ENCODE assay signal across 8 mouse cellular contexts in genomic region chr8:111941101-111941454, GRCm38 (mm10). TPM values are rescaled to one million over a fixed set of nuclear protein-coding genes. Genes with fewer than 3 reads are reported as not detected.
DNase-seq lines count a peak whose midpoint lies in the region; ATAC-seq and TF ChIP-seq lines count a peak whose summit lies in the region.

No protein-coding gene starts in this region.

- peak overlapping the region; percentile 69 for H3K27ac ChIP-seq in intestine, embryonic 14.5 days (ENCODE audit: low read depth)
- H3K27ac ChIP-seq in liver, embryonic 12.5 days = peak overlapping the region; percentile 85
- 0 out of 2 replicates have a peak overlapping the region, but pooled peaks have one; percentile 70 for H3K27ac ChIP-seq in midbrain, postnatal 0 days (ENCODE audit: low read depth, low read length)

- peaks cover 37% of the 10 kb centered on the region for H3K36me3 ChIP-seq in intestine, embryonic 14.5 days (ENCODE audit: control insufficient read depth, insufficient read depth, low read length)
- peaks cover 43% of the 10 kb centered on the region for H3K36me3 ChIP-seq in liver, embryonic 12.5 days
- H3K36me3 ChIP-seq in midbrain, postnatal 0 days (ENCODE audit: insufficient read depth, low read length) = peaks cover 20% of the 10 kb centered on the region
- no peaks in the 10 kb centered on the region; the same call in none of the 2 replicates for H3K36me3 ChIP-seq in splenic B cell, adult 2 months (ENCODE audit: control insufficient read depth, insufficient read depth, low read length, poor library complexity, severe bottlenecking)

- H3K4me2 ChIP-seq in intestine, embryonic 14.5 days (ENCODE audit: low read length) = peak overlapping the region; percentile 69
- peak overlapping the region; percentile 80 for H3K4me2 ChIP-seq in liver, embryonic 12.5 days
- H3K4me2 ChIP-seq in midbrain, postnatal 0 days (ENCODE audit: low read depth, low read length, poor library complexity, severe bottlenecking) = peak overlapping the region; percentile 97

- H3K4me1 ChIP-seq in intestine, embryonic 14.5 days (replicated peaks; ENCODE audit: control insufficient read depth, insufficient read depth, low read length) = peaks cover 6% of the 10 kb centered on the region; the same call in 1 of the 2 replicates
- H3K4me1 ChIP-seq in liver, embryonic 12.5 days = peaks cover 30% of the 10 kb centered on the region
- peaks cover 7% of the 10 kb centered on the region for H3K4me1 ChIP-seq in midbrain, postnatal 0 days (ENCODE audit: insufficient read depth, low read length)

- WGBS in intestine, embryonic 14.5 days = under 1% methylated on average over 23 of the region's 23 CpGs
- WGBS in liver, embryonic 12.5 days (ENCODE audit: insufficient replicate concordance) = under 1% methylated on average over 23 of the region's 23 CpGs
- WGBS in midbrain, postnatal 0 days = 0% methylated on average over 23 of the region's 23 CpGs

- no peak for TF ChIP-seq CTCF in midbrain, postnatal 0 days (IDR thresholded peaks at IDR 0.05)

- H3K27me3 ChIP-seq in intestine, embryonic 14.5 days (replicated peaks; ENCODE audit: control insufficient read depth, insufficient read depth, low read length) = no peaks in the 10 kb centered on the region
- no peaks in the 10 kb centered on the region for H3K27me3 ChIP-seq in liver, embryonic 12.5 days (replicated peaks)
- no peaks in the 10 kb centered on the region for H3K27me3 ChIP-seq in midbrain, postnatal 0 days (ENCODE audit: insufficient read depth, low read length)
- H3K27me3 ChIP-seq in splenic B cell, adult 2 months (ENCODE audit: control insufficient read depth, insufficient read depth, low read length, poor library complexity, severe bottlenecking) = no peaks in the 10 kb centered on the region

- peak; percentile 12; the same call in 1 of the 2 replicates for ATAC-seq in intestine, embryonic 14.5 days (replicated peaks; ENCODE audit: low FRiP score, low TSS enrichment, low read depth)
- peak; percentile 30 for ATAC-seq in liver, embryonic 12.5 days
- ATAC-seq in midbrain, postnatal 0 days (ENCODE audit: low FRiP score) = peak; percentile 24; the same call in 1 of the 2 replicates

- DNase-seq in urinary bladder, adult 18-20 months (ENCODE audit: low spot score in 2 of 2) = peak; percentile 14 to 28
- no peak for DNase-seq in urinary bladder, postnatal 10 days (ENCODE audit: low spot score)
- peak; percentile 68 for DNase-seq in cerebellum, adult 9-11 months
- DNase-seq in gastrocnemius, postnatal 25 days = peak; percentile 17
- peak; percentile 75 for DNase-seq in intestine, embryonic 14.5 days (ENCODE audit: low spot score)
- peak; percentile 9 for DNase-seq in midbrain, postnatal 0 days (ENCODE audit: low spot score)
- peak; percentile 58 for DNase-seq in splenic B cell, adult 2 months (ENCODE audit: low read depth, low spot score)

- peak overlapping the region; percentile 98 for H3K4me3 ChIP-seq in intestine, embryonic 14.5 days (ENCODE audit: low read depth, low read length)
- H3K4me3 ChIP-seq in liver, embryonic 12.5 days = peak overlapping the region; percentile 100
- H3K4me3 ChIP-seq in midbrain, postnatal 0 days (ENCODE audit: low read depth, low read length) = peak overlapping the region; percentile 91

- H3K9ac ChIP-seq in intestine, embryonic 14.5 days (ENCODE audit: low read length) = peak overlapping the region; percentile 67
- peak overlapping the region; percentile 95 for H3K9ac ChIP-seq in liver, embryonic 12.5 days
- H3K9ac ChIP-seq in midbrain, postnatal 0 days (replicated peaks; ENCODE audit: low read length, poor library complexity, severe bottlenecking) = peak overlapping the region; percentile 94

- no peaks in the 10 kb centered on the region for H3K9me3 ChIP-seq in intestine, embryonic 14.5 days (ENCODE audit: control insufficient read depth, low read length)
- no peaks in the 10 kb centered on the region for H3K9me3 ChIP-seq in liver, embryonic 12.5 days (replicated peaks)
- no peaks in the 10 kb centered on the region for H3K9me3 ChIP-seq in midbrain, postnatal 0 days (ENCODE audit: low read length)

RNA-seq across cellular contexts. Expression of gene Gabarapl2, which starts 0.6 kb away (rescaled TPM):
- total RNA-seq in gastrocnemius, postnatal 25 days (2021) = 100 to 1,000 TPM; 105 to 106 TPM
- polyA plus RNA-seq in intestine, embryonic 14.5 days (2014; fragmentation: Nextera tagmentation; extraction: Ambion mirVana) = 182 and 191 TPM in 2 replicates
- polyA plus RNA-seq in liver, embryonic 12.5 days (2016; fragmentation: Nextera tagmentation; extraction: Ambion mirVana) = 147 and 157 TPM in 2 replicates
- total RNA-seq in midbrain, postnatal 0 days (2014; rRNA removed) = 117 and 121 TPM in 2 replicates
- 459 and 469 TPM in 2 replicates for polyA plus RNA-seq in midbrain, postnatal 0 days (2015; fragmentation: Nextera tagmentation; extraction: Ambion mirVana)

RNA-seq across cellular contexts. Expression of gene Tmem231, which starts 7.4 kb away (rescaled TPM):
- 1 to 10 TPM in 1 of 2 experiments, under 1 TPM in 1; 0.90 to 1.1 TPM for total RNA-seq in gastrocnemius, postnatal 25 days (2021)
- 12.8 and 13.8 TPM in 2 replicates for polyA plus RNA-seq in intestine, embryonic 14.5 days (2014; fragmentation: Nextera tagmentation; extraction: Ambion mirVana)
- 3.0 and 3.6 TPM in 2 replicates for polyA plus RNA-seq in liver, embryonic 12.5 days (2016; fragmentation: Nextera tagmentation; extraction: Ambion mirVana)
- total RNA-seq in midbrain, postnatal 0 days (2014; rRNA removed) = 21.3 and 23.7 TPM in 2 replicates
- 17.3 and 18.7 TPM in 2 replicates for polyA plus RNA-seq in midbrain, postnatal 0 days (2015; fragmentation: Nextera tagmentation; extraction: Ambion mirVana)

RNA-seq across cellular contexts. Expression of gene Chst5, which starts 30.8 kb away (rescaled TPM):
- under 1 TPM in 1 of 2 experiments, not detected in 1; 0.11 TPM for total RNA-seq in gastrocnemius, postnatal 25 days (2021)
- 2.1 and 2.6 TPM in 2 replicates for polyA plus RNA-seq in intestine, embryonic 14.5 days (2014; fragmentation: Nextera tagmentation; extraction: Ambion mirVana)
- 0.05 TPM in 1 of 2 replicates, not detected in the other for polyA plus RNA-seq in liver, embryonic 12.5 days (2016; fragmentation: Nextera tagmentation; extraction: Ambion mirVana)
- 2.9 and 5.2 TPM in 2 replicates for total RNA-seq in midbrain, postnatal 0 days (2014; rRNA removed)
- 3.4 and 3.6 TPM in 2 replicates for polyA plus RNA-seq in midbrain, postnatal 0 days (2015; fragmentation: Nextera tagmentation; extraction: Ambion mirVana)

RNA-seq across cellular contexts. Expression of gene Adat1, which starts 51.0 kb away (rescaled TPM):
- total RNA-seq in gastrocnemius, postnatal 25 days (2021) = 1 to 10 TPM; 1.3 to 2.4 TPM
- 7.4 and 11.0 TPM in 2 replicates for polyA plus RNA-seq in intestine, embryonic 14.5 days (2014; fragmentation: Nextera tagmentation; extraction: Ambion mirVana)
- polyA plus RNA-seq in liver, embryonic 12.5 days (2016; fragmentation: Nextera tagmentation; extraction: Ambion mirVana) = 6.9 and 7.3 TPM in 2 replicates
- total RNA-seq in midbrain, postnatal 0 days (2014; rRNA removed) = 3.4 and 5.2 TPM in 2 replicates
- polyA plus RNA-seq in midbrain, postnatal 0 days (2015; fragmentation: Nextera tagmentation; extraction: Ambion mirVana) = 3.8 and 4.7 TPM in 2 replicates
